Mouse (Mus musculus): ENCODE results near the gene Fam228a. TPM values are rescaled to one million over a fixed set of nuclear protein-coding genes. Genes with fewer than 3 reads are reported as not detected.
"Not testable (repeated sequence)": the region's sequence is repeated elsewhere in the genome, so short reads cannot be mapped to it uniquely, and the experiment has no call there.

Fam228a gene
- total RNA-seq (2021): not detected
- long read RNA-seq, experiment 1: 0 reads
- long read RNA-seq, experiment 2: 0 reads

- DNase-seq: no peak
- intact Hi-C loops (cut with DNase I): no loop called here
Measured at GRCm38 (mm10) chr12:4738031-4738576, at the start of gene Fam228a. Fam228a (minus strand) TSS chr12:4738430.

GRCm38 (mm10) chr12:4784466-4784865, 46.2 kb upstream of the Fam228a start:
- no peak for DNase-seq
- intact Hi-C loops (cut with DNase I): no loop called here

- no peak for DNase-seq
- intact Hi-C loops (cut with DNase I): no loop called here
Measured at GRCm38 (mm10) chr12:4783598-4783997, 45.4 kb upstream of the Fam228a start.

- intact Hi-C loops (cut with DNase I); DNase-seq: not testable (repeated sequence)
Measured at GRCm38 (mm10) chr12:4781725-4782404, 43.6 kb upstream of the Fam228a start.

- intact Hi-C loops (cut with DNase I): no loop called here
- DNase-seq: no peak
Measured at GRCm38 (mm10) chr12:4781270-4781669, 43.0 kb upstream of the Fam228a start.

GRCm38 (mm10) chr12:4780245-4780644, 42.0 kb upstream of the Fam228a start:
- no peak for DNase-seq
- intact Hi-C loops (cut with DNase I): no loop called here

- no peak for DNase-seq
Measured at GRCm38 (mm10) chr12:4777734-4778133, 39.5 kb upstream of the Fam228a start.

GRCm38 (mm10) chr12:4775588-4775949, 37.3 kb upstream of the Fam228a start:
- intact Hi-C loops (cut with DNase I): no loop called here
- no peak for DNase-seq

More at GRCm38 (mm10) chr12:4777734-4778133, 39.5 kb upstream of the Fam228a start:
- intact Hi-C loops (cut with DNase I): no loop called here

- intact Hi-C loops (cut with DNase I): no loop called here
- no peak for DNase-seq
Measured at GRCm38 (mm10) chr12:4774895-4775587, 36.8 kb upstream of the Fam228a start.

GRCm38 (mm10) chr12:4769333-4769723, 31.1 kb upstream of the Fam228a start:
- no peak for DNase-seq
- intact Hi-C loops (cut with DNase I): loop anchor here (5.0 kb wide), 1 partner anchor 197 kb away; no protein-coding TSS in a partner anchor

- DNase-seq: peak; percentile 94 to 98
- intact Hi-C loops (cut with DNase I): loop anchor here (5.0 kb wide), 1 partner anchor 196 kb away; no protein-coding TSS in a partner anchor
Measured at GRCm38 (mm10) chr12:4768492-4769332, 30.5 kb upstream of the Fam228a start, which contains the start of the genes Pfn4 and Fam228b. Pfn4 (plus strand) TSS chr12:4769022. Fam228b (minus strand) TSS chr12:4769267.

GRCm38 (mm10) chr12:4757060-4757459, 18.8 kb upstream of the Fam228a start:
- no peak for DNase-seq
- intact Hi-C loops (cut with DNase I): no loop called here

GRCm38 (mm10) chr12:4754451-4754850, 16.2 kb upstream of the Fam228a start:
- intact Hi-C loops (cut with DNase I); DNase-seq: not testable (repeated sequence)

- DNase-seq: peak; percentile 8 to 33
- intact Hi-C loops (cut with DNase I): no loop called here
Measured at GRCm38 (mm10) chr12:4744486-4744885, 6.3 kb upstream of the Fam228a start.

GRCm38 (mm10) chr12:4742183-4742582, 4.0 kb upstream of the Fam228a start:
- no peak for DNase-seq
- intact Hi-C loops (cut with DNase I): no loop called here

- intact Hi-C loops (cut with DNase I): no loop called here
- no peak for DNase-seq
Measured at GRCm38 (mm10) chr12:4740823-4741222, 2.6 kb upstream of the Fam228a start.

GRCm38 (mm10) chr12:4732332-4732731, 5.9 kb downstream of the Fam228a start:
- intact Hi-C loops (cut with DNase I): no loop called here
- DNase-seq: no peak

- no peak for DNase-seq
- intact Hi-C loops (cut with DNase I): no loop called here
Measured at GRCm38 (mm10) chr12:4731629-4732028, 6.6 kb downstream of the Fam228a start.

- intact Hi-C loops (cut with DNase I): no loop called here
- no peak for DNase-seq
Measured at GRCm38 (mm10) chr12:4729165-4729564, 9.1 kb downstream of the Fam228a start.

Data from gastrocnemius, postnatal 36 days (tissue).